Mouse (Mus musculus) cerebellum, adult 2 months (tissue): ENCODE data around the gene Gfod2. TPM values are rescaled to one million over a fixed set of nuclear protein-coding genes. Genes with fewer than 3 reads are reported as not detected.

ENCODE experiments used
- DNase-seq, 2 experiments: peaks; one replicate each; pipeline ENCODE4 v3.0.0; 2021
- H3K27ac ChIP-seq: fragments of 200-500 bp; 2 replicates; pipeline ENCODE4 v1.5.1; 2012; ENCODE audit warnings: low read length, control low read depth, inconsistent platforms; ENCODE audit not compliant: insufficient read depth
- H3K27me3 ChIP-seq: fragments of 200-500 bp; 2 replicates; pipeline ENCODE4 v1.6.1; 2012; ENCODE audit warnings: inconsistent platforms, mild to moderate bottlenecking, low read length, moderate library complexity; ENCODE audit not compliant: control insufficient read depth, insufficient read depth
- H3K4me1 ChIP-seq: fragments of 200-500 bp; 2 replicates; pipeline ENCODE4 v1.6.1; 2011; ENCODE audit warnings: low read length; ENCODE audit not compliant: control insufficient read depth, insufficient read depth
- H3K4me3 ChIP-seq: fragments of 200-500 bp; replicated peaks from 2 replicates; pipeline ENCODE3; 2011; ENCODE audit warnings: mild to moderate bottlenecking, low read depth, low read length, control low read depth; ENCODE audit not compliant: insufficient read depth
- CTCF ChIP-seq: fragments of 200-500 bp; IDR thresholded peaks from 2 replicates; pipeline ENCODE4 v1.5.1; 2011; ENCODE audit warnings: low read depth, mild to moderate bottlenecking, control low read depth, low read length, moderate library complexity, borderline replicate concordance; ENCODE audit not compliant: insufficient read depth
- POLR2A ChIP-seq: fragments of 200-500 bp; IDR thresholded peaks from 2 replicates; pipeline ENCODE4 v1.6.1; 2011; ENCODE audit warnings: low read length, control low read depth, borderline replicate concordance; ENCODE audit not compliant: insufficient read depth
- WGBS: fragments of 180-500 bp; shearing (Covaris S2); methylation state at CpG from one replicate; pipeline ENCODE4 v1.1.7; 2018; 5-methylcytosine and 5-hydroxymethylcytosine counted together
- polyA plus RNA-seq: library from polyadenylated mRNA; depleted of rRNA; stranded (reverse); fragments of >200 nt; gene quantifications from 2 replicates; pipeline ENCODE4 v1.2.3, GENCODE M21; 2012

Gene Gfod2
- polyA plus RNA-seq, 1 experiment: 20.7 TPM

DNA sequence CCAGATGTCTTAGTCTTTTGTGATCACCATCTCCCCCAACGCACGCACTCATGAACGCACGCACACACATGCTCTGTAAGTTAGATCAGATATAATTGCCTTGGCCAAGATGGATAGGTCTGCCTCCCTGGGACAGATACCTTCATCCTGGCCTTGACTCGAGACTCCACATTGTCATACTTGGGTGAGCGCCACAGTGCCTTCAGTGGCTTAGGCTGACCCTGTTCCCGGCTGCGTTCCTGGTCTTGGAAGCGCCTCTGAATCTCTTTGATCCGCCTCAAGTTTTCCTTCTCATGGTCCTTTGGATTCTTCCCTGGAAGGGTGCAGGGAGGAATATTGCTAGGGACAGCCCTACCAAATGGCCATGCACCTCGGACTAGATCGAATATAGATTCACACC lies 52.0 kb downstream of the Gfod2 start:
- H3K4me3 ChIP-seq: no peak overlapping the region
- 28% methylated on average over 12 of the region's 12 CpGs for WGBS

GRCm38 (mm10) chr8:105704955-105705354 lies 53.5 kb downstream of the Gfod2 start:
- peak; percentile 39; the same call in 1 of the 2 replicates for TF ChIP-seq POLR2A
- no peak for TF ChIP-seq CTCF
- 9% methylated on average over 6 of the region's 6 CpGs for whole genome bisulfite sequencing

More for the DNA sequence above, 52.0 kb downstream of the Gfod2 start:
- Histone ChIP-seq H3K27ac (no peak overlapping the region), H3K27me3 (no peaks in the 10 kb centered on the region), H3K4me1 (peaks cover 40% of the 10 kb centered on the region)
- TF ChIP-seq CTCF: no peak
- TF ChIP-seq POLR2A: no peak
- peak; percentile 44 to 47 for DNase-seq

DNA sequence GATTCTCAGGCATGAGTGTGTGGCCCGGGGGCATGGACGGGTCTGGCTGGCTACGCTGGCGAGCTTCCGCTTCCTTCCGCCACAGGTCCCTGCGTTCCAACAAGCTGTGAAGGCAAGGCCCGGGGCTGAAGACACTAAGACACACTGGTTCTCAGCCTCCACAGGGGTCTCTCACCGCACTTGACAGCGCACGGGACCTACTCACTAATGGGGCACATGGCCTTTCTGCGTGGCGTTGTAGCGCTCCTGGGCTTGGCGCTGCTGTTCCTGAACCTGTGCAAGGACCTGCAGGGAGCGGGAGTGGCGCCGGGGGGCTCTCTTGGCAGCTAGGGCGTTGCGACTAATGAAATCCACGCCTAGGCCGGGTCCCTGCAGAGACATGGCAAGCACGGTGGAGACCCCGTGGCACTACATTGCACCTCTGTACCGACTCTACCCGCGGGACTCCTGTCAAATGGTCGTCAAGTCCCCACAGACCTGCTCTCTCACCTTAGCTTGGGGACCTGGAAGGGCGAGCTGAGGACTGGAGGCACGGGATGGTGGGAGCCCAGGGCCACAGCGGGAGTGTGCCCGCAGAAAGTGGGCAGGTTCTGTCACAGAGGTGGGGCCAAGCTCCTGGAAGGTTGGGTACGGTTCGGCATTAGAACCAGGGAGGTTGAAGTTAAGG lies 54.2 kb downstream of the Gfod2 start:
- TF ChIP-seq CTCF (no peak), POLR2A (no peak)

More at GRCm38 (mm10) chr8:105704955-105705354, 53.5 kb downstream of the Gfod2 start:
- Histone ChIP-seq H3K4me1 (peaks cover 40% of the 10 kb centered on the region), H3K27ac (peak overlapping the region; percentile 98), H3K4me3 (peak overlapping the region; percentile 27), H3K27me3 (no peaks in the 10 kb centered on the region)
- DNase-seq: peak; percentile 88 to 92

GRCm38 (mm10) chr8:105702731-105703415 lies 55.6 kb downstream of the Gfod2 start:
- H3K4me3 ChIP-seq: peak overlapping the region; percentile 99
- H3K4me1 ChIP-seq: peaks cover 43% of the 10 kb centered on the region
- peak; percentile 63 for DNase-seq
- H3K27me3 ChIP-seq: no peaks in the 10 kb centered on the region
- peak overlapping the region; percentile 98 for H3K27ac ChIP-seq
- TF ChIP-seq CTCF (no peak), POLR2A (no peak)
- 39% methylated on average over 24 of the region's 24 CpGs for WGBS

More for the DNA sequence above, 54.2 kb downstream of the Gfod2 start:
- Histone ChIP-seq H3K27ac (peak overlapping the region; percentile 98), H3K4me1 (peaks cover 46% of the 10 kb centered on the region), H3K27me3 (no peaks in the 10 kb centered on the region), H3K4me3 (peak overlapping the region; percentile 23)
- WGBS: 21% methylated on average over 34 of the region's 34 CpGs
- DNase-seq: peak; percentile 57 to 69

DNA sequence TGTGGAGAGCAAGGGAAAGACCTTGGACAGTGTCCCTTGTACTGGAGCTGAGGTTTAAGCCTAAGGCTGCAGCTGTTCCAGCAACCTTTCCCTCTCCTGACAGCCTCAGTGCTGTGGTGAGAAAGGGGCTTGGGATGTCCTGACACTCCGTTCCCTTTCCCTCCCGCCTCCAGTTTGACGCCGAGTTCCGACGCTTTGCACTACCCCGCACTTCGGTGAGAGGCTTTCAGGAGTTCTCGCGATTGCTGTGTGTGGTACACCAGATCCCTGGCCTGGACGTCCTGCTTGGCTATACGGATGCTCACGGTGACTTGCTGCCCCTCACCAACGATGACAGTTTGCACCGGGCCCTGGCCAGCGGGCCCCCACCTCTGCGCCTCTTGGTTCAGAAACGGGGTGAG lies 56.5 kb downstream of the Gfod2 start:
- H3K4me3 ChIP-seq: peak overlapping the region; percentile 99
- peak overlapping the region; percentile 98 for H3K27ac ChIP-seq
- 15% methylated on average over 18 of the region's 18 CpGs for WGBS
- no peak for TF ChIP-seq POLR2A
- DNase-seq: peak; percentile 56 to 62
- peaks cover 46% of the 10 kb centered on the region for H3K4me1 ChIP-seq
- no peaks in the 10 kb centered on the region for H3K27me3 ChIP-seq

- Histone ChIP-seq H3K27me3 (no peaks in the 10 kb centered on the region), H3K4me1 (peaks cover 45% of the 10 kb centered on the region), H3K27ac (peak within 1 kb of the TSS; percentile 98), H3K4me3 (peak within 1 kb of the TSS; percentile 99)
- TF ChIP-seq CTCF (no peak), POLR2A (peak; percentile 85)
- DNase-seq: peak; percentile 93 to 96
- WGBS: under 1% methylated on average over 60 of the region's 60 CpGs
Measured at GRCm38 (mm10) chr8:105700966-105701824, 57.3 kb downstream of the Gfod2 start, which contains the start of the genes Acd and Pard6a. TSS of gene Acd (minus strand) at chr8:105701102. TSS of gene Pard6a (plus strand) at chr8:105701148.

- no peaks in the 10 kb centered on the region for H3K27me3 ChIP-seq
- H3K4me1 ChIP-seq: peaks cover 46% of the 10 kb centered on the region
- TF ChIP-seq POLR2A (no peak), CTCF (no peak)
- H3K27ac ChIP-seq: peak overlapping the region; percentile 27; the same call in 1 of the 2 replicates
- peak overlapping the region; percentile 84 for H3K4me3 ChIP-seq
- WGBS: under 1% methylated on average over 21 of the region's 21 CpGs
- DNase-seq: peak in 1 of 2 experiments; percentile 72
Measured at GRCm38 (mm10) chr8:105700566-105700965, 57.9 kb downstream of the Gfod2 start.
